Mouse (Mus musculus) layer of hippocampus, postnatal 36 days (tissue): Measurements from ENCODE around the gene Abtb2. TPM values are rescaled to one million over a fixed set of nuclear protein-coding genes. Genes with fewer than 3 reads are reported as not detected.

Experiments
- DNase-seq, 2 experiments: peaks; one replicate each; pipeline ENCODE4 v3.0.0; 2022
- total RNA-seq, 2 experiments: library from RNA; stranded (reverse); gene quantifications; 2 replicates each; pipeline ENCODE4 v1.2.3; 2021

The Abtb2 gene
- total RNA-seq, 2 experiments from 2014 or later, result 11.8 to 12.0 TPM

- DNase-seq, result no peak
Observed at GRCm38 (mm10) chr2:103662121-103662520, 96.0 kb downstream of the Abtb2 start.

DNA sequence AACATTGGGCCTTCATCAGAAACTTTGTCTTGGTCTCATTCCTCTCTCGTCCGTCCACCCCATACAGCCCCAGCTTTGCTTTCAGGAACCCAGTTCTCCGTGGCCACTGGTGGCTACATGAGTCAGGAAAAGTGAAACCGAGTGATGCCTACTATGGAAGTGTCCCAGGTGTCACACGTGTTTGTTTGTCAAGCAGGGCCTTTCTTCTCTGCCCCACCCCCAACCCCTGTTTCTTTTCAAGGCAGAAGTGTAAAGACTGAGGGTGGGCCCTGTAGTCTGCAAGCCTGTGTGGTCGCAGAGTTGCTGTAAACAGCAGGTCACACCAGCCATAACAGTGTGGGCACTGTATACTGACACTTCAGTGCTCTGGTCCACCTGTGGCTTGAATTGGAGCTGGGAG lies 98.2 kb downstream of the Abtb2 start:
- DNase-seq, result no peak

DNA sequence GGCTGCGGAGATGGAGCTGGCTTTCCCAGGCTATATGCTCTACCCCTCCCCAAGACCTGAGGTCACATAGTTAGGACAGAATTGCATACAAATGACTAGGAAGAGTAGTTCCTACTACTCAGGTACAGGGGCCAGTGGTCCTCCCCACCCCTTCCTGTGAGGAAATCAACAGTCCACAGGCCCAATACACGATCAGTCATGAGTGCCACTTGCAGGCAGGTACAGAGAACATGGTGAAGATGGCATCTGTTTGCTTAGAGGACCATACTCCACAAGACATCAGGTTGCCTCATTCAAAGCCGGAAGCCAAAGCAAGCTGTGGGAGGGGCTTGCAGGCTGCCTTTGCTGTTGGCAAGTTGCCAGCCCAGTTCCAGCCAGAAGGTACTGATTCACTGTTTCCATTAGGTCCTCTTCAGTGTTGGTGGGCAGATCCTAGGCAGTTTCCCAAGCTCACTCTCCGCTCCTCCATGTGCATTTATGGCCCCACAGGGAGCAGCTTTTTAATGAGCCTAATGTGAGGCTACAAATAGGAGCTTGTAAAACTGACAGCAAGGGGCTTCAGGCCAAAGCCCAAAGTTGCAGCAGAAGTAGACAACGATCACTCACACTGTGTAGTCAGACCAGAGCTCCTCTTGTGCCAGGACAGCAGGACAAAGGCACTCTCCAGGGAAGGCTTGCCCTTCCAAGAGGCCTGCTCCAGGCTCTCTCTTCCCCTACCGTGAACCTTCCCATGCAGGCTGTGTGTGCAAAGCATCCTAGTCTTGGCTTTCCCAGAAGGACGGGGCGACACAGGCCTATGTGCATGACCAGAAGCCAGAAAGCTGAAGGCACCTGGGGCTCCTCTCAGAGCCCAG lies 102.1 kb downstream of the Abtb2 start:
- peak; percentile 41 to 55 for DNase-seq

- no peak for DNase-seq
Observed at GRCm38 (mm10) chr2:103668939-103669338, 102.8 kb downstream of the Abtb2 start.

GRCm38 (mm10) chr2:103669561-103669960 lies 103.5 kb downstream of the Abtb2 start:
- no peak for DNase-seq

DNA sequence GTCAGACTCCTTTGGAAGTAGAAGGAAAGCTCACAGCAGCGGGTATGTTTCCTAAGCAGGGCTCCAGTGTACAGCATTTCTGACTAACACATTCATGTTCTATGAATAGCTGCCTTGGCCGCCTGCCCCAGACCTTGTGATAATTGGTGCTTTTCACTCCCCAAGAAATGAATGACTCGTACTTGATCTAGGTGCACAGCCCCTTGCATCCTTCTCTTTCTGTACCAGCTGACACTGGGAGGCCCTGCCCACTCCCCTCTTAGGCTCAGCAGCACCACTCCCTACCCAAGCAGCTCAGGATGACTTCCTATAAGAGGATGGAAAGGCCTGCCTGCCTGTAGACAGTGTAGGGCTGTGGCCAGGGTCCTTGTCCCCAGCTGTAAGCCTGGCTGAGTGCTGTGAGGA lies 104.2 kb downstream of the Abtb2 start:
- DNase-seq, result peak; percentile 60 to 68

GRCm38 (mm10) chr2:103672573-103673119 lies 106.5 kb downstream of the Abtb2 start:
- no peak for DNase-seq

DNA sequence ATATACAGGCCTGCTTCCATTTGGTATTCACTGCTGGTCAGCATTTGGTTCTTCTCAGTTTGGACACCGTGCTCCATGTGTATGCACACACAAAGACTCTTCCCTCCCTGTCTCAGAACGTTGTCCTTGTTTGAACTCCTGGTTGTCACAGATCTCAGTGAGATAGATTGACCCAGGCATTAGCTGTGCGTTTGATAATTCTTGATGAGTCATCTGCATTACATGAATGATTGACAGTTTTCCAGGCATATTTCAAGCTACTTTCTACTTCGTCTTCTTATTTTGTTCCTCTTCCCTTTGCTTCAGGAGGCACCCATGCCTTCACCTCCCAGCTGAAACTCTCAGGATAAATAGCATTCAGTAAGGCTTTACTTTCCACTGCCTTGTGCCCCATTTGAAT lies 107.5 kb downstream of the Abtb2 start:
- no peak for DNase-seq

DNA sequence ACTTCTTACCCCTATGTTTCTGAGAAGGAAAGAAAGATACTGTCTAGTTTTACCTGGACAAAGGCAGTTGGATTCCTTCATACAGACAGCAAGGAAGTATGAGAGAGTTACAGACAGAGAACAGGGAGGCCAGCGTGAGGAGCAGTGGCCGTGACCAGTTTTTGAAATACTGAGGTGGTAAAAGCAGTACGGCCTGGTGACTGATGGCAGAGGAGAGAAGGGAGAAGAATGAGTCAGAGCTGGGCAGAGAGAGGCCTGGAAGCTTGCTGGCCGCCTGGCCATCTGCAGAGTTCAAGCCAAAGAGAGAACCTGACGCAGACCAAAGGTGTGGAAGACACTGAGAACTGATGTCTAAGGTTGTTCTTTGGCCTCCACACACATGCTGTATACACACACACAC lies 109.3 kb downstream of the Abtb2 start:
- no peak for DNase-seq

DNA sequence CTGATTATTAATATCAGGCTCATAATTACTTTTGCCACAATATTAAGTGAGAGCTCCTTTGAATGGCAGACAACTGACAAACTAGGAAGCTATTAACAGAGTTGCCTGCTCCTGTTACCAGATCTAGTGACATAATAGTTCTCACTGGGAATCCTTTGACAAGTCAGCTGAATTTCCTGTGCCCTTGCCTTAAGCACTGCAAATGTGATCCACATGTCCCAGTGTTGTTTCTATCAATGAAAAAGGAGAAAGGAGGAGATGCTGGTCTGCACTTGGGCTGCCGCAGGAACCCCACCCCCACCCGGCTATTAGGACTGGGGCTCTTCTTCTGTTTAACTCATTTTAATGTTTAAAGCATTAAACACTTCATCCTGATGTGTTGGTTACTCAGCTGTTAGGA lies 110.7 kb downstream of the Abtb2 start:
- DNase-seq, result no peak

- DNase-seq, result no peak
Observed at GRCm38 (mm10) chr2:103677614-103678369, 111.7 kb downstream of the Abtb2 start.

GRCm38 (mm10) chr2:103678433-103678832 lies 112.3 kb downstream of the Abtb2 start:
- no peak for DNase-seq

- DNase-seq, result no peak
Observed at GRCm38 (mm10) chr2:103680364-103681110, 114.4 kb downstream of the Abtb2 start.

- no peak for DNase-seq
Observed at GRCm38 (mm10) chr2:103681149-103681548, 115.0 kb downstream of the Abtb2 start.

DNA sequence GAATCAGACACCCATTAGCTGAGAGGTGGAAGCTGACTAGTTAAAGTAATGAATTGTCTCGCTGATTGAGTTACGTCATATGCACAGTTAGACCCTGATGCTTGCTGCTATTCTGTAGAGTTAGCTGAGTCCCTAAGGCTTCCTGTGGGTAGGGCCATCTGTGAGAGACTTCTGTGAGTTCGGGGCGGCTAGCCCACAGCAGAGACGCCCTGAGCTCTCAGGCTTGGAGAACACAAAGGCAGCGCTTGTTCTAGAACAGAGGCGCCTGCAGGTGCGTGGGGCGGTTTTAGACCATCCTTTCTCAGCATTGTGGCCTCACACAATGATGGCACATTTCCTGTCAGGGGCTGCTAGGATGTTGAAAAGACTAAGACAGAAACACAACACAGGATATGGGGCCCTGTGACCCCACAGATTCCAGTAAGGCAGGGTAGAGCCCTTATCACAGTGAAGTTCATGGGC lies 116.2 kb downstream of the Abtb2 start:
- peak; percentile 22 to 32 for DNase-seq

DNA sequence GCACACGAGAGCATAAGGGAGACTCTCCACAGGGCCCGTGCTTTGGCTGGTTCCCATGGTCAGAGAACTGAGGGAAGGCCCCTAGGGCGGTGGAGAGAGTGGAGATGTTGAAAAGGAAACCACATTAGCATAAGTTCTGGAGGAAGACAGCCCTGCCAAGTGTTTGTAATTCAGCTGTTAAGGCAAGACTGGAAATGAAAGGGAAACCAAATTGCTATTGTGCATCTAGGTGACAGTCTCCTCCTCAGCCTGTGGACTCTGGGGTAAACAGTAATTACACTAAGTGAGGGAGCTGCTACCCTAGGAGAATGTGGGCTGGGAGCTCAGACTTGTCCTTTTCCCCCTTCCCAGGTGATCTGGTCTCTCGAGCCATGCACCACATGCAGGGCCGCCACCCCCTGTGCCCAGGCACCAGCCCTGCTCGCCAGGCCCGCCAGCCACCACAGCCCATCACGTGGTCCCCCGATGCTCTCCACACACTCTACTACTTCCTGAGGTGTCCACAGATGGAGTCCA lies 116.9 kb downstream of the Abtb2 start:
- no peak for DNase-seq

- no peak for DNase-seq
Observed at GRCm38 (mm10) chr2:103684431-103684830, 118.3 kb downstream of the Abtb2 start.

DNA sequence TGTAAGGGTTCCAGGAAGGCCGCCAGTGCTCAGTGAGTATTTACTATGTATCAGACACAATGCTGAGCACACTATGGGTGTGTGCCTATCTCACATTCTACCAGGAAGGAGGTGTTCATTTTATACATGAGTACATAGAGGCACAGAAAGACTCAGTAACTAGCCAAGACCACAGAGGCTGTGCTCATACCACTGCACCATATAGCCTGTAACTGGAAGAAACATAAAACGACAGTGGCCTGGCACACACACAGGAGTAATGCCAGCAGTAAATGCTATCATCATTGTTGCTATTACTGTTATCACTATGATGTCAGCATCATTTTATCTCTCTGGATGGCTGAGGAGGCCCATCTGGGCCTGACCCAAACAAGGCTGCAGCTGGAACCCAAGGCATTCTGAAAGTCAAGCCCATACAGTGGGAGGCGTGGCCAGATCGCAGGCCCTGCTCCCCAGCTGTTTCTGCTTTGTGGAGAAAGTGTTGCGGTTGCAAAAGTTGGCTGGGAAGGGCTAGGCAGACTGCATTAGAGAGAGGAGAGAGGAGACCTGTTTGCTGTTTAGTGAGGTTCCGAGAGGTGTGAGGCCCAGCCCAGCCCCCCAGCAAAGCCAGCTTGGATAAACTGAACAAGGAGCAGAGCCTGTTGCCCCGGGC lies 118.9 kb downstream of the Abtb2 start:
- no peak for DNase-seq

GRCm38 (mm10) chr2:103685581-103685980 lies 119.5 kb downstream of the Abtb2 start:
- DNase-seq, result no peak

GRCm38 (mm10) chr2:103687143-103687542 lies 121.0 kb downstream of the Abtb2 start:
- no peak for DNase-seq

DNA sequence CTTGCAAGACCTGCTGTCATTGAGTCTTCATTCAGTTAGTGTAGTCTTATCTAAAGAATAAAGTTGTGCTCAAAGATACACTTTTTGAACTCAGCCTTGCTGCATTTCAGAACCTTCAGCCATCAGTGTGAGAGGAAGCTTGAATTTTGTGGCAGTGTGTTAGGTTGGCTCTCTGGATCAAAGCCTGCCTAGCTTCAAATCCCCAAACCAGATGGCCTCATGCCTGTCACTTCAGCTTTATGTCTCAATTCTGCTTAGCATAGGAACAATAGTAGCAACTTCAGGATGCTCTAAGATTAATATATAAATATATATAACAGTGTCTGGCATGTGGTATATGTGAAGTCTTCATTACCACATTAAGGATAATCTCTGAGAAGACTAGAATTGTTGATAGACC lies 121.8 kb downstream of the Abtb2 start:
- DNase-seq, result no peak

GRCm38 (mm10) chr2:103690425-103690824 lies 124.3 kb downstream of the Abtb2 start:
- peak; percentile 38 to 52 for DNase-seq
